Mouse (Mus musculus) stomach, postnatal 0 days (tissue): ENCODE results near the gene Zswim1. TPM values are rescaled to one million over a fixed set of nuclear protein-coding genes. Genes with fewer than 3 reads are reported as not detected.
"Not testable (repeated sequence)": the region's sequence is repeated elsewhere in the genome, so short reads cannot be mapped to it uniquely, and the experiment has no call there.

Source experiments
- ATAC-seq: fragments of 200-750 bp; cut with Nextera tagmentation; 2 replicates; pipeline ENCODE4 v1.8.0; 2017; ENCODE audit not compliant: low FRiP score, low TSS enrichment
- DNase-seq: peaks from one replicate; pipeline ENCODE4 v3.0.0-alpha.2; 2016; ENCODE audit warnings: low spot score
- H3K27ac ChIP-seq: fragments of 300-500 bp; sonication (generic); replicated peaks from 2 replicates; pipeline ENCODE4 v1.5.1; 2014; ENCODE audit warnings: mild to moderate bottlenecking, control low read depth
- H3K27me3 ChIP-seq: fragments of 300-500 bp; sonication (generic); 2 replicates; pipeline ENCODE4 v1.6.1; 2014; ENCODE audit warnings: low read length; ENCODE audit not compliant: control insufficient read depth, insufficient read depth
- H3K36me3 ChIP-seq: fragments of 300-500 bp; sonication (generic); 2 replicates; pipeline ENCODE4 v1.6.1; 2014; ENCODE audit warnings: low read length, mixed read lengths; ENCODE audit not compliant: control insufficient read depth, insufficient read depth
- H3K4me1 ChIP-seq: fragments of 300-500 bp; sonication (generic); replicated peaks from 2 replicates; pipeline ENCODE4 v1.6.1; 2014; ENCODE audit warnings: antibody characterized with exemption; ENCODE audit not compliant: control insufficient read depth, insufficient read depth
- H3K4me2 ChIP-seq: fragments of 300-500 bp; sonication (generic); replicated peaks from 2 replicates; pipeline ENCODE4 v1.6.1; 2014; ENCODE audit warnings: low read depth, mild to moderate bottlenecking, control low read depth, moderate library complexity
- H3K4me3 ChIP-seq: fragments of 300-500 bp; sonication (generic); 2 replicates; pipeline ENCODE4 v1.5.1; 2014; ENCODE audit warnings: low read depth, low read length, control low read depth
- H3K9ac ChIP-seq: fragments of 300-500 bp; sonication (generic); 2 replicates; pipeline ENCODE4 v1.6.1; 2014; ENCODE audit warnings: mild to moderate bottlenecking, low read length, control low read depth, mixed read lengths
- H3K9me3 ChIP-seq: fragments of 300-500 bp; sonication (generic); 2 replicates; pipeline ENCODE4 v1.6.1; 2016; ENCODE audit warnings: low read length; ENCODE audit not compliant: control insufficient read depth
- CTCF ChIP-seq: IDR thresholded peaks from 2 replicates; pipeline ENCODE4 v1.5.1; 2016; ENCODE audit warnings: antibody characterized with exemption, low read depth, mild to moderate bottlenecking, moderate library complexity
- EP300 ChIP-seq: optimal IDR thresholded peaks from 2 replicates; pipeline ENCODE3; 2016; ENCODE audit warnings: antibody characterized with exemption
- WGBS: fragments of 180-500 bp; shearing (Covaris S2); extraction: QIAGEN DNeasy Blood & Tissue Kit; methylation state at CpG from one replicate; pipeline ENCODE4 v1.1.7; 2014; 5-methylcytosine and 5-hydroxymethylcytosine counted together
- polyA plus RNA-seq: library from polyadenylated mRNA; unstranded; fragments of >200 nt; fragmentation: Nextera tagmentation; extraction: Ambion mirVana; gene quantifications from 2 replicates; pipeline ENCODE4 v1.2.1, GENCODE M21; 2015

Gene Zswim1
- polyA plus RNA-seq, 1 experiment from 2014 or later, result 10.1 TPM

DNA sequence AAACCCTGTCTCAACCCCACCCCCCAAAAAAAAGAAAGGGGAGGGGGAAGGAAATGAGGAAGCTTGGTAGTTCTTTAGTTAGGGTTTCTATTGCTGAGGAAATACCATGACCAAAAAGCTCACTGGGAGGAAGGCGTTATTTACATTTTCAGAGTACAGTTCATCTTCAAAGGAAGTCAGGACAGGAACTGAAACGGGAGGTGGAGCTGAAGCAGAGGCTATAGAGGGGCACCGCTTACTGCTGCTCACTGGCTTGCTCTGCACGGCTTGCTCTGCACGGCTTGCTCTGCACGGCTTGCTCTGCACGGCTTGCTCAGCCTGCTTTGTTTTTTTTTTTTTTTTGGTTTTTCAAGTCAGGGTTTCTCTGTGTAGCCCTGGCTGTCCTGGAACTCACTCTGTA, 46.0 kb downstream of the Zswim1 start:
- no peak overlapping the region for H3K4me3 ChIP-seq

DNA sequence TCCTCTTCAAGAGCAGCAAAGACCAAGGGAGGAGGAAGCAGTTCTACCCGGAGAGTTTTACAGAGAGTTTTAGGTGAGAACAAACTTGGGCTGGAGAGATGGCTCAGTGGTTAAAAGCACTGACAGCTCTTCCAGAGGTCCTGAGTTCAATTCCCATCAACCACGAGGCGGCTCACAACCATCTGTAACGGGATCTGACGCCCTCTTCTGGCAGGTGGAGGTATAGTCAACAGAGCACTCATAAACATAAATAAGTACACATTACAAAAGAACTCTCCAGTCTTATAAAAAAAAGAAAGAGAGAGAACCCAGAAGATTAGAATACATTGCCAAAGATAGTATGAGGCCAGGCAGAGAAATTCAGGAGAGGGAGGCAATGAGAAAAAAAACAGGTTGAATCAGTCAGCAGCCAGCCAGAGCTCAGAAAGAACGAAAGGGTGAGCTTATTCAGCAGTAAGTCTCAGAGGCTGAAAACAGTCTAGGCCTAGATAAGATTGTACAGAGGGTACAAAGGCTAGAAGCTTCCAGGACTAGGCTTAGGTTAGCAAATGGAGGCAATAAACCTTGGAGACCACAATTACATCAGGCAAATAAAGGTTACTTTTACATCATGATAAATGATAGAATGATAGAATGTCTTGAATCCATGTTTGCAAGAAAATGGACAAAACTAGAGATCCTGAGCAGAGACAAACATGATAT, 49.3 kb downstream of the Zswim1 start:
- Histone ChIP-seq H3K9me3 (no peaks in the 10 kb centered on the region), H3K36me3 (no peaks in the 10 kb centered on the region), H3K4me3 (no peak overlapping the region), H3K4me2 (no peak overlapping the region), H3K9ac (no peak overlapping the region), H3K27me3 (no peaks in the 10 kb centered on the region), H3K27ac (no peak overlapping the region), H3K4me1 (no peaks in the 10 kb centered on the region; the same call in none of the 2 replicates)
- ATAC-seq, result no peak
- DNase-seq, result no peak
- TF ChIP-seq CTCF (no peak; the same call in 1 of the 2 replicates), EP300 (no peak)
- 54% methylated on average over 6 of the region's 6 CpGs for WGBS

More for the DNA sequence above, 46.0 kb downstream of the Zswim1 start:
- TF ChIP-seq CTCF (no peak), EP300 (no peak)
- no peak overlapping the region for H3K9ac ChIP-seq
- H3K27ac ChIP-seq, result no peak overlapping the region
- WGBS, result 51% methylated on average over 7 of the region's 7 CpGs
- ATAC-seq (no peak), DNase-seq (no peak)
- H3K36me3 ChIP-seq, result no peaks in the 10 kb centered on the region
- no peak overlapping the region for H3K4me2 ChIP-seq
- H3K9me3 ChIP-seq, result no peaks in the 10 kb centered on the region
- no peaks in the 10 kb centered on the region; the same call in 1 of the 2 replicates for H3K4me1 ChIP-seq
- H3K27me3 ChIP-seq, result no peaks in the 10 kb centered on the region

DNA sequence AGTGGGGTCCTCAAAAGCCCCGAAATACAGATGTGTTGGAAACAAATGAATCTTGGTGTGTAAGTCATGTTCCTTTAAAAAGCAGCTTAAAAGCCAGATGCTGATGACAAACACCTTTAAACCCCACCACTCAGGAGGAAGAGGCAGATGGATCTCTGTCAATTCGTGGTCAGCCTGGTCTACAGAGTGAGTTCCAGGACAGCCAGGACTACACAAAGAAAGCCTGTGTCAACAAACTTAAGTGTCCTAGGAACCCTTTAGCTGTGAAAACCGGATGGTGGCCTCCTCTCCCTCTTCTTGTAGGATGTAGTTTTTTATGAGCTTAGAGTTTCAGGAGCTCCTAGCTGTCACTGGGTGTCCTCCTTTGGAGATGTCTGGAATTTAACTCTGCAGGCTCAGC, 51.1 kb downstream of the Zswim1 start:
- H3K27ac ChIP-seq, result peak overlapping the region; percentile 14; the same call in 1 of the 2 replicates
- H3K9me3 ChIP-seq, result no peaks in the 10 kb centered on the region
- H3K4me2 ChIP-seq, result no peak overlapping the region
- H3K36me3 ChIP-seq, result no peaks in the 10 kb centered on the region
- DNase-seq (no peak), ATAC-seq (no peak)
- H3K9ac ChIP-seq, result no peak overlapping the region
- WGBS, result 44% methylated on average over 3 of the region's 3 CpGs
- TF ChIP-seq EP300, result no peak
- TF ChIP-seq CTCF, result no peak
- peaks cover 3% of the 10 kb centered on the region; the same call in 1 of the 2 replicates for H3K4me1 ChIP-seq
- H3K4me3 ChIP-seq, result no peak overlapping the region
- H3K27me3 ChIP-seq, result no peaks in the 10 kb centered on the region

DNA sequence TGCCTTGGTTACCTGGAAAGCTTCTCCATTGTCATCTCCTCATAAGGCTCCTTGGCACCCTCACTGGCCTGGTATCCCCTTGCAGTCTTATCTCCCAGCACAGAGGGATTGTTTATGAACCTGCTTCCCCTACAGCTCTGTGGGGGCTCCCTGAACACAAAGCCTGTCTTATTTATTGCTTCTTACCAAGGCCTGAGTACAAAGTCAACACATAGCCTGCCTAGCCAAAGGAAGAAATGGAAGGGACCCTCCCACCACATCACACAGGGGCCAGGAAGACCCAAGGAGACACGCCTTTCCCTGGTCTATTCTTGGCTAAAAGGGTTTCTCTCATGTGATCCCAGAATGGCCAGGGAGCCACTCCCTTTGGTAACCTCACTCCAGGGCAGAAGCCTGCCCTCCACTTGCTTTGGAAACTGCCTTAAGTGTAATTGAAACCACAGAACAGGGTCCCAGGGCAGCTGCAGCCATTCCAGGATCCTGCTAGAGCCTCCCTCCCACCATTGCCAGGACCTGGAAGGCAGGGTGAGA, 51.8 kb downstream of the Zswim1 start:
- H3K4me1 ChIP-seq, result peaks cover 3% of the 10 kb centered on the region; the same call in 1 of the 2 replicates
- H3K27ac ChIP-seq, result peak overlapping the region; percentile 63
- ATAC-seq (no peak), DNase-seq (no peak)
- no peaks in the 10 kb centered on the region for H3K9me3 ChIP-seq
- no peak overlapping the region for H3K4me2 ChIP-seq
- no peak overlapping the region for H3K9ac ChIP-seq
- H3K36me3 ChIP-seq, result no peaks in the 10 kb centered on the region
- H3K27me3 ChIP-seq, result no peaks in the 10 kb centered on the region
- WGBS, result 21% methylated on average over 1 of the region's 1 CpGs
- TF ChIP-seq EP300 (no peak), CTCF (no peak)
- no peak overlapping the region for H3K4me3 ChIP-seq

DNA sequence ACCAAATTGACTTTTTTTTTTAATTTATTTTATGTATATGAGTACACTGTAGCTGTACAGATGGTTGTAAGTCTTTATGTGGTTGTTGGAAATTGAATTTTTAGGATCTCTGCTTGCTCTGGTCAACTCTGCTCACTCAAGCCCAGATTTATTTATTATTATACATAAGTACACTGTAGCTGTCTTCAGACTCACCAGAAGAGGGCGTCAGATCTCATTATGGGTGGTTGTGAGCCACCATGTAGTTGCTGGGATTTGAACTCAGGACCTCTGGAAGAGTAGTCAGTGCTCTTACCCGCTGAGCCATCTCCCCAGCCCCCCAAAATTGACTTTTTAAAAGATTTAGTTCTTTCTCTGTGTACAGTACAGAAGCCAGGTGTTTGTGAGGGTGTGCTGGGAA, 53.2 kb downstream of the Zswim1 start:
- H3K27me3 ChIP-seq, H3K27ac ChIP-seq, ATAC-seq, H3K9ac ChIP-seq, DNase-seq, H3K4me2 ChIP-seq, H3K9me3 ChIP-seq, H3K4me1 ChIP-seq, H3K36me3 ChIP-seq, H3K4me3 ChIP-seq: not testable (repeated sequence)
- TF ChIP-seq CTCF, result peak; percentile 15; the same call in 1 of the 2 replicates
- 52% methylated on average over 2 of the region's 2 CpGs for WGBS

Other genes with a start within 250 kb of the Zswim1 start
- gene Spint3, start 249.2 kb upstream of the Zswim1 start, polyA plus RNA-seq, result not detected in 2 replicates
- gene Wfdc6a, start 237.2 kb upstream of the Zswim1 start, polyA plus RNA-seq, result 0.75 and 1.1 TPM in 2 replicates
- not detected in 2 replicates for gene Eppin, start 229.1 kb upstream of the Zswim1 start, polyA plus RNA-seq
- not detected in 2 replicates for gene Wfdc6b, start 209.2 kb upstream of the Zswim1 start, polyA plus RNA-seq
- gene Wfdc8, start 209.1 kb upstream of the Zswim1 start, polyA plus RNA-seq, result not detected in 2 replicates
- not detected in 2 replicates for gene Wfdc16, start 183.9 kb upstream of the Zswim1 start, polyA plus RNA-seq
- gene Wfdc10, start 166.6 kb upstream of the Zswim1 start, polyA plus RNA-seq, result 12.2 and 12.6 TPM in 2 replicates
- 0.58 TPM in 1 of 2 replicates, not detected in the other for gene Wfdc9, start 166.1 kb upstream of the Zswim1 start, polyA plus RNA-seq
- not detected in 2 replicates for gene Wfdc11, start 148.6 kb upstream of the Zswim1 start, polyA plus RNA-seq
- 2.1 and 2.6 TPM in 2 replicates for gene Wfdc13, start 137.6 kb upstream of the Zswim1 start, polyA plus RNA-seq
- gene Spint4, start 124.2 kb upstream of the Zswim1 start, polyA plus RNA-seq, result not detected in 2 replicates
- gene Spint5, start 107.4 kb upstream of the Zswim1 start, polyA plus RNA-seq, result not detected in 2 replicates
- gene Wfdc3, start 76.8 kb upstream of the Zswim1 start, polyA plus RNA-seq, result 1.4 TPM in 2 replicates
- gene Dnttip1, start 76.7 kb upstream of the Zswim1 start, polyA plus RNA-seq, result 38.0 and 39.1 TPM in 2 replicates
- 74.1 and 104 TPM in 2 replicates for gene Ube2c, start 52.8 kb upstream of the Zswim1 start, polyA plus RNA-seq
- gene Tnnc2, start 42.7 kb upstream of the Zswim1 start, polyA plus RNA-seq, result 7.0 and 8.5 TPM in 2 replicates
- 13.9 and 14.9 TPM in 2 replicates for gene Snx21, start 36.9 kb upstream of the Zswim1 start, polyA plus RNA-seq
- gene Acot8, start 17.8 kb upstream of the Zswim1 start, polyA plus RNA-seq, result 39.4 and 43.8 TPM in 2 replicates
- 3.8 and 4.4 TPM in 2 replicates for gene Zswim3, start 17.6 kb upstream of the Zswim1 start, polyA plus RNA-seq
- gene Spata25, start 5.9 kb downstream of the Zswim1 start, polyA plus RNA-seq, result not detected in 2 replicates
- gene Ctsa, start 10.2 kb downstream of the Zswim1 start, polyA plus RNA-seq, result 107 and 114 TPM in 2 replicates
- 4.6 and 5.3 TPM in 2 replicates for gene Neurl2, start 10.8 kb downstream of the Zswim1 start, polyA plus RNA-seq
- 42.7 and 44.2 TPM in 2 replicates for gene Pltp, start 35.0 kb downstream of the Zswim1 start, polyA plus RNA-seq
- gene Pcif1, start 56.6 kb downstream of the Zswim1 start, polyA plus RNA-seq, result 49.2 and 51.4 TPM in 2 replicates
- 3.7 and 4.3 TPM in 2 replicates for gene Zfp335, start 89.1 kb downstream of the Zswim1 start, polyA plus RNA-seq
- gene Mmp9, start 118.1 kb downstream of the Zswim1 start, polyA plus RNA-seq, result 0.87 and 1.1 TPM in 2 replicates
- gene Slc12a5, start 138.1 kb downstream of the Zswim1 start, polyA plus RNA-seq, result 0.12 and 0.21 TPM in 2 replicates
- gene Ncoa5, start 212.2 kb downstream of the Zswim1 start, polyA plus RNA-seq, result 17.3 and 17.9 TPM in 2 replicates
- gene Cd40, start 232.9 kb downstream of the Zswim1 start, polyA plus RNA-seq, result 3.3 and 3.7 TPM in 2 replicates